Mouse (Mus musculus): ENCODE results near the gene Aes.

GRCm38 (mm10) chr10:81599630-81600029 lies 40.3 kb downstream of the Aes start:
- TF ChIP-seq CTCF (IDR thresholded peaks at IDR 0.05; ENCODE audit: low read depth, low read length) (no peak), POLR2A (IDR thresholded peaks at IDR 0.05; ENCODE audit: insufficient read depth, low read length) (no peak)

Measured in ES-Bruce4 (cell line).